Mouse (Mus musculus) liver, postnatal 0 days (tissue): Measurements from ENCODE around the gene Gatad2b.

Experiments used
- CTCF ChIP-seq: sonication (generic); IDR thresholded peaks from 2 replicates; pipeline ENCODE4 v1.5.1; 2016; ENCODE audit warnings: antibody characterized with exemption, low read depth
- EP300 ChIP-seq: IDR thresholded peaks from 2 replicates; pipeline ENCODE4 v1.6.1; 2016; ENCODE audit warnings: antibody characterized with exemption, low read depth, mild to moderate bottlenecking

DNA sequence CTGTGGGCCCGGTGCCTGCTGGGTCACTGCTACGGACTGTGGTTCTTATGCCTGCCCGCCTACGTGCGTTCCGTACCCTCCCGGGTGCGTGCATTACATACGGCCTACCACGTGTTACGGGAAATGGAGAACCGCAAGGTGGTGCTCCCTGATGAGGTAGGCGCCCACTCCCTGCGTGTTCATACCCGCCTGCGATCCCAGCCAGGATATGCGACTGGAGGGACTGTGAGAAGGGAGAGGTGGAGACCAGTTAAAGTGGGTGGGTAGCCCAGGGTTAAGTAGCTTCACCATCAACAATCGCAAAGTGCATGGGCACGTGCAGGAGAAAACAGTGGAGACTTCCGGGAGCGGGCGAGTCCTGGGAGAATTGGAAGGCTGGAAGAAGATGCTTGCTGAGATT lies 19.1 kb upstream of the Gatad2b start:
- TF ChIP-seq CTCF (no peak), EP300 (no peak)
